Mouse (Mus musculus) bone marrow macrophage, adult 2 months (primary cell): ENCODE measurements around the gene Esx1.

ENCODE experiments used
- CTCF ChIP-seq: IDR thresholded peaks from 2 replicates; pipeline ENCODE4 v1.5.1; 2012; ENCODE audit warnings: low read depth, mild to moderate bottlenecking, low read length, moderate library complexity
- POLR2A ChIP-seq: IDR thresholded peaks from 2 replicates; pipeline ENCODE4 v1.6.1; 2012; ENCODE audit warnings: mild to moderate bottlenecking, low read depth, low read length, borderline replicate concordance

GRCm38 (mm10) chrX:137167658-137168057 is 45.8 kb upstream of the Esx1 start:
- TF ChIP-seq POLR2A (no peak), CTCF (no peak)
